Mouse (Mus musculus): ENCODE data around the gene Kdm4c. TPM values are rescaled to one million over a fixed set of nuclear protein-coding genes. Genes with fewer than 3 reads are reported as not detected.
"Not testable (repeated sequence)": the region's sequence is repeated elsewhere in the genome, so short reads cannot be mapped to it uniquely, and the experiment has no call there.

Kdm4c gene
- 18.4 and 22.5 TPM in 2 replicates for total RNA-seq (2021)
- long read RNA-seq, experiment 1, full-length matches to known transcripts = 7 of 8 reads
- long read RNA-seq, experiment 1, partial matches to known transcripts = 0 of 8 reads
- long read RNA-seq, experiment 1, other reads (novel, unspliced or antisense) = 1 of 8 reads
- long read RNA-seq, experiment 2, full-length matches to known transcripts = 3 of 9 reads
- long read RNA-seq, experiment 2, partial matches to known transcripts = 4 of 9 reads
- long read RNA-seq, experiment 2, other reads (novel, unspliced or antisense) = 2 of 9 reads

DNA sequence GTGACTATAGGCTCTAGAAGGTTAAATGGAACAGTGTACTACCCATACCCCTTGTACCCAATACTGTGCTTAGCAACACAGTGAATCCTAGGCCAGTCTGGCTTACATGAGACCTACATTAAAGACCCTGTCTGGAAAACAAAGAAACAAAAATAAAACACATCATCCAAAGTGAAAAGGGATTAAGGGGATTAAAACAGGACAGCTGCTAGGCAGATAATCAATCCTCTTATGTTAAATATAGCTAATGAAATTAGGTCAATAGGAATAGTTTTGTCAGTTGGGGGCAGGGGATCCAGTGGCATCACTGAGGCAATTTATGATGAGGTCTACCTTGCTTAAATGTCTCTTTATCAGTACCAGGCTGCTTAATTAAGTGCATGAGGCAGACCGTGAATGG, at the start of gene Kdm4c:
Kdm4c (plus strand) TSS at position 322 of the 400 bp plus-strand sequence.
- DNase-seq = no peak

DNA sequence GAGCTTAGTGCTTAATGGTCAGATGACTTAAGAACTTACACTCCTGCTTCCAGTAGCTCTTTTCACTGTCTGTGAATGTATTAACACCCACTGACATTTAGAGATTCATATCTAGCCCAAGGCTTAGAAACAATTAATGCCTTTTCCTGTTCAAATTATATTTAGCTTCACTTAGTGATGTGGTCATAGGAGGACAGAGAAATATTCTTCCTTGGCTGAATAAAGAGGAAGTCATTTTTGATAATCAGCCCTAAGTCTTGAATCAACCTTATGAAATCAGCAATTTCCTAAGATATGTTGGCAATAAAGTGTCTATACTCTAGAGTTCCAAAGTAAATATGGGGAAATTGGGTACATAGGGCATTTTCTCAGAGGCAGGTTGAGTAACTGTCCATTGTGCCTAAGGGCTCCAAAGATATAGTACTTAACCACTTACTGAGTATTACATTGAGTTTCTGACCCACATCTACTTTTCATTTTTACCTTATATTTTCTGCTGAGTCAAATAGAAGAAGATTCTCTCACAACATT, 41.0 kb upstream of the Kdm4c start:
- no peak for DNase-seq

DNA sequence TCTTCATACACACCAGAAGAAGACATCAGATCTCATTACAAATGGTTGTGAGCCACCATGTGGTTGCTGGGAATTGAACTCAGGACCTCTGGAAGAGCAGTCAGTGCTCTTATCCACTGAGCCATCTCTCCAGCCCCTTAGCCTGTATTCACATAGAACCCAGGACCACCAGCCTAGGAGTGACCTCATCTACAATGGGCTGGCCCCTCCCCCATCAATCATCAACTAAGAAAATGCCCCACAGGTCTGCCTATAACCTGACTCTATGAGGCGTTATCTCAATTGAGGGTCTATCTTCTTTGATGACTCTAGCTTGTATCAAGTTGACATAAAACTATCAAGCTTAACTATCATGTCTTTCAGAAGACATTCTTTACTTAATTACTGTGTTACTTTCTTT, 20.5 kb upstream of the Kdm4c start:
- not testable (repeated sequence) for DNase-seq

DNA sequence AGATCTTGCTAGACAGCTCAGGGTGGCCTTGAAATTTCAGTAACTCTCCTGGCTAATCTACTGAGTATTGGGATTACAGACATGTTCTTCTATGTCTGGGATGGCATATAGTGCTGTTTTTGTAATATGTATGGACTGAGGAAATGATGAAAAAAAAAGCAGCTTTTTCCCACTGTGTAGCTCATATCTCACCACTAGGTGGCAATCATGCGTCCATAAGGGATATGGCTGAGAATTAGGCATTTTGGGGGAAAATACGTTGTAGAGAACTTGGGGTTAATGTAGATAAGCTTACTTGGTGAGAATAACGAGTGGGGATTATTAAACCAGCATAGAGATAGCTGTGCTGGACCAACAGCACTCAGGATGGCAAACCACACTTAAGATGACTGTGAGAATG, 19.9 kb upstream of the Kdm4c start:
- DNase-seq = no peak

DNA sequence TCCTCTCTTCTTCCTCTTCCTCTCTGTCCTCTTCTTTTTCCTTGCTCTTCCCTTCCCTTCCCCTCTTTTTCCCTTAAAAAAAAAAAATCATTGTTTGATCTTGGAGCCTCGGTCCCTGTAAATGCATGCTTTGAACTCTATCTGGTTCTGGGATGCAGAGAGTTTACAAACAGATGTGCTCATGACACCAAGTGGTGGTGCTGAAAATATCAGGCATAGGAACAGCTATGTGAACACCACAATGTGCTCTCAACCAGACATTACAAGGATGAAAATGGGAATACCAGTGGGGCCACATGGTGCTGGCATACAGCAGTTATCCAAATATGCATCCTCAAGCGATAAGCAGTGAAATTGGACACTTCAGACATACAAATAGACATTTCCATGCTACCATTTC, 18.1 kb upstream of the Kdm4c start:
- no peak for DNase-seq

DNA sequence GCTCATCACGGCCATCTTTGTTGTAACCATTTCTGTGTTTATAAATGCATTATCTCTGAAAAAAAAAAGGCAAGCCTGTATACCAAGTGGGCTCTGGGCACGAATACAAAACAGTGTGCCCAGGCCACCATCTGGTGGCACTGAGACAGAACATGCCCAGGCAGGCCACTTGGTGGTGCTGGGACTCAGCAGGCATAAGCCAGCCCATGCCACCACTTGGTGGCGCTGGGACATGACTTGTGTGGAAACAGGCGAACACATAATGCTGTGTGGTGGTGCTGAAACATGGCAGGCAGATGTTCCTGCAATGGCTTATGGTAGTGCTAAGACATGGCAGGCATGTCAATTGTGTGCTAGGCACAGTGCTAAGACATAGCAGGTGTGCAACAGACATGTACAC, 11.3 kb upstream of the Kdm4c start:
- DNase-seq = peak; percentile 18

DNA sequence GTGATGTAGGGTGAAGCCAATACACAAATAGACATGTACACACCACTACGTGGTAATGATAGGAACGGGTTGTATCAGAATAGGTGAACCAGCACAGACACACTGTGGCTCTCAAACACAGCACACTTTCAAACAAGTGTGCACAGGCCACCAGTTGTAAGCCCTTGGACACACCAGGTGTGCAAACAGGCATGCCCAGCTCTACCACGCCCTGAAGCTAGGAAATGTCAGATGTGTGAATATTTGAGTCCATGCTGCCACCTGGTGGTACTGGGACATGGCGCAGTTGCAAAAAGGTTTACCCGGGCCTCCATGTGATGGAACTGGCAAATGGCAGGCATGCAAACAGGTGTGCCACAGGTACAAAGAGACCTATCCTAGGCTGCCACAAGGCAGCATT, 10.9 kb upstream of the Kdm4c start:
- peak; percentile 55 for DNase-seq

DNA sequence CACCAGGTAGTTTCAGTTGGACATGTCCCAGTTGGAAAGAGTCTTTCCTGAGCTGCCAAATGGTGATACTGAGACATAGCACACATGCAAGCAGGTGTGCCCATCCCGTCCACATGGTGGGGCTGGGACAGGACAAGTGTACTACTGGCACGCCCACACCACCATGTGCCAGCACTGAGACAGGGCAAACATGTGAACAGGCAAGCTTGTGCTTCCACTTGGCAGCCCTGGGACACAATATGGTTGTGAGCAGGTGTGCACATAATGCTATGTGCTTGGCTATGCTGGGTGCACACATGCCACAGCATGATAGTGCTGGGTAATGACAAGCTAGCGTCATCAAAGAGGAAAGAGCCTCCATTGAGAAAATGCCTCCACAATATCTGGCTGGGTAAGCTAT, 8.8 kb upstream of the Kdm4c start:
- no peak for DNase-seq

DNA sequence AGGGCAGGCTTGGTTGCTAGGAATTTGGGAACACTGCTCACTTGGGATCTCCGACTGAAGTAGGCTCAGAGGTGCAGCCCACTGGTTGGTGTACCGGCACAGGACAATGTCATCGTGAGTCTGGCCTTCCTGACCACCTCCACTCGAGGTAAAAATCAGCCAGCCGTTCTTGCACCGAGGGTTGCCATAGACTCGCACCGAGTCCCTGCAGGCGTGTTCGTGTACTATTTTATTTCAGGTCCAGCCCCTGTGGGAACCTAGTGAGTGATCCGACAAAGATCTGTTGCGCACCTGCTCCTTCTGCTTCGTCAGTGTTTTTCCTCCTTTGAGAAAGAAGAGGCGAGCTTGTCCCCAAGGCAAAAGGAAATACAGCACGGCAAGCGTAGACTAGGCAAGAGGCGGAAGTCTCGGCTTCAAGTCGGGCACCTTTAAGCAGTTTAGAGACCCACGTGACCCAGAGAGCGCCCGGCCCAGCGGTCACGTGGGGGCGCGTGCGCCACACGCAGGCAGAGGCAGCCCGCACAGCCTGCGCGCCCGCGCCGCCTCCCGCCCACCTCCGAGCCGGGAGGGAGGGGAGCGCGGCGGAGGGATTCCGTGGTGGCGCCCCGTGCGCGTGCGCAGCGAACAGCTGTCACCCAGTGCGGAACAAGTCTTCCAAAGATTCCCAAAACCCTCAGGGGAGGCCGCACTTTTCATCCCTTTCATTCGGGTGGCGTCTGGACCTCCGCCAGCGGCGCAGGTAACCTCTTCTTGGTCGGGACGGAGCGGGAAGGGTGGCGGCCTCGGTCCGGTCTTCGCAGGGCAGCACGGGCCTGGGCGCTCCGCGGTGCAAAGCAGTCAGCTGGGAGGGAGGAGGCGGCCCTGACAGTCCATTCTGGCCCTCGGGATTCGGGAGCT, 9.3 kb downstream of the Kdm4c start:
- DNase-seq = peak; percentile 98

DNA sequence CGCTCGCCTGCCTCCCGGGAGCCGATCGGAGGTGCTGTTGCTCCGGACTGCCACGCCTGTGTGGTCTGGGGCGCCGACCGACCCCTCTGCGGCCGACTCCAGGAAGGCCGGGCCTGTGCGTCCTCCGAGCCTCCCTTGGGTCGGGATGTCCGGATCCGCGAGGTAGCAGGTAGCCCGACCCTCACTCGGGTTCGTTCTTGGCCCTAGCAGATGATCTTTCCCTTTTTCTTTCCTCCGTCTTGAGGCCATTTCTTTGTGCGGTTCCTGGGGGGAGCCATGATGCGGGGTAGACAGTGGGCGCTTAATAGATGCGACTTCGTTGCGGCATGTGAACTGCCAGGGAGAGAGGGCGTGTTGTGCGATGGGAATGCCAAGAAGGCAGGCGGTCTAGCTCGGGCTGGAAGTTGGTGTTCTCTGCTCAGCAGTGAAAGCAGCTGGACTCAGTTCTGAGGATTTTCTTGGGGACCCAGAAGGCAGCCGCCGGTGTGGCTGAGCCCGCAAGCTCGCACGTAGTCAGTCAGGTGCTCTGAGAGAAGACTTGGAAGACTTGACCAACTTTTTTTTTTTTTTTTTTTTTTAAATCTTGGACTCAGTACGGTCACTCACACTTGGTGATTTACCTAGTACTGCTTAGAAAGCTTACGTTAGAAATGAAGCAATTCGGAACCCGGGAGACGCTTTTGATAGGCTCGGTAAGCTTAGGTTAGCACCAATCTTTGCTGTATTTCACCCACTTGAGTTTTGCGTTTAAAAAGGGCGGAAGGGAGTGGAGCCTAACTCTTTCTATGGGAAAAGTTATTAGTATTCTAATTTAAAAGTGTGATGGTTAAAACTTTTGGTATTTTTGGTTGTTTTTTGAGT, 10.2 kb downstream of the Kdm4c start:
- DNase-seq = peak; percentile 65

DNA sequence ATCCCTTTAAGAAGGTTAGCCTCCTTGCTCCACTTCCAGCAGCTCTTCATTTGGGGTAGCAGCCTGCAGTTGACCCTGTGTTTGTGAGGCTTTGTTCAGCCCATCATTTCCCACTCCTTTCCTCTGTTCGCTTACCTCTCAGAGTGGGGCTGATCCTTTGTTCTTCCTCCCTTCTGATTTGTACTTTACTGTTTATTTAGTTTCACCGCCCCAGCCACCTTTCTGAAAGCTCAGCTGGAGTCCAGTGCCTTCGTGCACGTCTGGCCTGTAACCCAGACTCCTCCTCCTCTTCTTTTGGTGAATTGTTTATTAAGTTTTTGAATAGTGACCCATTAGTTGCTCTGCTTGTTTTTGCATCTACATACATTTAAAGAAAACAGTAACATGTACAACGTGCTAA, 15.6 kb downstream of the Kdm4c start:
- DNase-seq = no peak

DNA sequence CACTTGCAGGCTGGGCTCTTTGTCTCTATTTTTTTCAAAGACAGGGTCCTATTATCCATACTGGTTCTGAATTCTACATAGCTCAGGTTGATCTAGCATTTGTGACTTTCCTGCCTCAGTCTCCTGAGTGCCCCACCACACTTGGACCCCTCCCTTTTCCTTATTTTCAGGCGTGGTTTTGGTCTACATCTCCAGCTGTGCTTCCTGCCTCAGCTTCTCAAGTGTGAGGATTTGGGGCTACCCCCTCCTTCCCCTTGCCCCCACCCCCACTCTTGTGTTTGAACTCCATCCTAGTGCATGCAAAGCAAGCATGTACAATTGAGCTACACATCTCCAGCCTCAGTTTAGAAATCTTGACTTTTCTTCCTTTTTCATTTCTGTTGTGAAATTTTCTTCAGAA, 16.2 kb downstream of the Kdm4c start:
- no peak for DNase-seq

DNA sequence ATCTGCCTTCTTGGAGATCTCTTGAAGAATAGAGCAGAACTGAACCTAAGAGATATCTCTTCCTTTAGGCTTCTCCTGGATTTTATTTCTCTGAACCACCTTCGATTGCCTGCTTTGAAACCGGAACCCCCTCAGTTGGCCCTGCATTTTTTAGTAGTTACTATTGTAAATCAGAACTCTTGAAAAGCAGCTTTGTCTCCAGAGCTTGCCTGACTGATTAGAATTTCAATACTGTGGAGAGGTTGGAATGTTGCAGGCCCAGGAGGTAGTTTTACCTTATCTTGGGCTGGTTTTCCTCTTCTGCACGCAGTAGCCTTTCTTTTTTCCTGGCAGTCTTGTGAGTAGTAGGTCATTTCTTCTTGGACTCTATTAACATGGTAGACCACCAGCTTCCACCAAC, 17.0 kb downstream of the Kdm4c start:
- DNase-seq = no peak

DNA sequence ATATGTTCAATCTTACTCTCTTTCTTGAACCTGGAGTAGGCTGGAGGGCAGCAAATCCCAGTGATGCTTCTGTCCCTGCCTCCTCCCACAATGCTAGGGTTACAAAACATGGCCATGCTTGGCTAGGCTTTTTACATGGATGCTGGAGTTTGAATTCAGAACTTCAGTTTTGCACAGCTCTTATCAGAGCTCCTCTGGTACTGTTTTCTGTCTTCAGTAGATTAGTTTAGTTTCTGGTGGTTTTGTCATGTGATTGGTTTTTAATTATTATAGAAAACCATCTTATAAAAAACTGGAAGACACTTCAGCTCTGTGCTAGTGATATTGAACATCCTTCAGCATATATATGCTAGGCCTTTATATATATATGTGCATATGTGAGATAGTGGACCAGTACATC, 19.6 kb downstream of the Kdm4c start:
- no peak for DNase-seq

DNA sequence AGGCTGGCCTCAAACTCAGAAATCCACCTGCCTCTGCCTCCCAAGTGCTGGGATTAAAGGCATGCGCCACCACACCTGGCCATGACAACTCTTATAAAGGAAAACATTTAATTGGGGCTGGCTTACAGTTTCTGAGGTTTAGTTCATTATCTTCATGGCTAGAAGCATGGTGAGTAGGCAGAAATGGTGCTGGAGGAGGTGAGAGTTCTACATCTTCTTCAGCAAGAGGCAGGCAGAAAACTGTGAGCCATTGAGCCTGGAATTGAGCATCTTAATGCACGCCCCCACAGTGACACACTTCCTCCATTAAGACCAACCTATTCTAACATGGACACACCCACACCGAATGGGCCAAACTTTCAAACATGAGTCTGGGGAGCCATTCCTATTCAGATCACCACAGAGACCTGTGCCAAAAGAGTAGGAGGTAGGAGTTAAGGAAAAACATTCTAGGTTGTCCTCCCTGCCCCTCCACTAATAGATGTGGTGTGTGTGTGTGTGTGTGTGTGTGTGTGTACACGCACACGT, 22.2 kb downstream of the Kdm4c start:
- no peak for DNase-seq

DNA sequence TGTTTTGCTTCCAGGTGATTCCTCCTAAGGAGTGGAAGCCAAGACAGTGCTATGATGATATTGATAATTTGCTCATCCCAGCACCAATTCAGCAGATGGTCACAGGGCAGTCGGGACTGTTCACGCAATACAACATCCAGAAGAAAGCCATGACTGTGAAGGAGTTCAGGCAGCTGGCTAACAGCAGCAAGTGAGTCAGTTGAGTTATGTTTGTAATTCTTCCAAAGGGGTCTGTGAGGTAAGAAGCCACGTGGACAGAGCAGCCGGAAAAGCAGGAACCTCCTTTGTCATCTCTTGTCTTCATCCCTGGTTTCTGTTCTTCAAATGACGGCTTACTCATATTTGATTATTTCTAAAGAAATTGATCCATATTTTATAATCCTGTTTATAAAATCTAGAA, 28.9 kb downstream of the Kdm4c start:
- no peak for DNase-seq

DNA sequence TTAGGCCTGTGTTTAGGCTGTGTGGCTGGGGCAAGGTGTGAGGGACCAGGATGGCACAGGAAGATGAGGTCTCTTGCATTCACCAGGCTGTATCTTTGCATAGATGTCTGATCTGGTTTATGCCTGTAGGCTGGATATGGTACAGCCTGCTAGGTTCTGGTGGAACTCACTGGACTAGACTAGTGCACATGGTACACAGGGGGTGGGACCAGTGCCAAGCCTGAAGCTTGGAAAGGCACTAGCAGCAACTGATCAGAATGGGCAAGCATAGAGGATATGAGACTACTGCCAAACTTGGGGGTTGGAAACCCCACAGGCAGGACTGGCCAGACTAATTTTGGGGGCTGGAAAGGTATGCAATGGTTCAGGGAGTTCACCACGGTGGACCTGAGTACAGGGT, 35.2 kb downstream of the Kdm4c start:
- no peak for DNase-seq

DNA sequence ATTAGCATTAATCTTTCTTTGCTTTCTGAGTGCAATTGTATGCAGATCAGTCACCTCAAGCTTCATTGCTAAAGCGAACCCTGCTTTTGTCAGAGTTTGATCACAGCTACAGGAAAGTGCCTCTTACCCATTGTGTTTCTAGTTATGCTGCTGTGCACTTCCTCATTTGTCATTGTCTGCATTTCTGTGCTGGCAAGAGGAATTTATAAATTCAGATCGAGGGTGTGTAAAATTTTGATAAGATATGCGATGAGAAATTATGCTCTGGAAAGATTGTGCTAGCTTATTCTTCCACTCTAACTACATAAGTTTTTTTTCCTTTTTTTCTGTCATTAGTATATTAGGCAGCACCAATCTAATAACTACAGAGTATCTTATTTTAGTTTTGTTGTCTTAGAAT, 37.9 kb downstream of the Kdm4c start:
- DNase-seq = no peak

DNA sequence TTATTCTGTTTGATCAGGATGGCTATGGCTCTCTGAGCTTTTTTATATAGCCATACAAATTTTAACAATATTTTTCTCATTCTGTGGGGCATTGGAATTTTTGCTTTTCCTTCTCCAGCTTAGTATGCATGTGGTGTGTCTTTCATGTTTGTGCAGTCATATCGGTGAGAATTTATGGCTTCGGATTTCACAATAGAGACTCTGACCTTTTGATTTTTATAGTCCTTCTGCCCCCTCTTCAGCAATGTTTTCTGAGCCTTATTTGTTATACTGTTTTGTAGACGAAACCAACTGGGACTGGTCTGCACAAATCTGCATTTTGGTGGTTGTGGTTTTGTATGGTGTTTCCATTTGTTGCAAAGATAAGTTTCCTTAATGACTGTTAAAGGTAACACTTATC, 45.6 kb downstream of the Kdm4c start:
- DNase-seq = no peak

DNA sequence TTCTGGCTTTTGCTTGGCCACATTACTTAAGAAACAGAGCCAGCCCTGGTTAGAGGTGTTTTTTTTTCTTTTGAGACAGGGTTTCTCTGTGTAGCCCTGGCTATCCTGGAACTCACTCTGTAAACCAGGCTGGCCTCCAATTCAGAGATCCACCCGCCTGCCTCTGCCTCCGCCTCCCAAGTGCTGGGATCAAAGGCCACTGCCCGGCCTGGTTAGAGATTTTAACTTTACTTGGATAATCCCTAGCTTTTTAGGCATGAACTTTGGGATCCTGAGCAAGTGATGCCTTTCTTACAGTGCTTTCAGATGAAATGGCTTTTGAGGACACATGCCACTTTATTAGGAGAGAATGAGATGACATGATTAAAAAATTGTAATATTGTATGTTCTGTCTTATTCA, 52.4 kb downstream of the Kdm4c start:
- no peak for DNase-seq

DNA sequence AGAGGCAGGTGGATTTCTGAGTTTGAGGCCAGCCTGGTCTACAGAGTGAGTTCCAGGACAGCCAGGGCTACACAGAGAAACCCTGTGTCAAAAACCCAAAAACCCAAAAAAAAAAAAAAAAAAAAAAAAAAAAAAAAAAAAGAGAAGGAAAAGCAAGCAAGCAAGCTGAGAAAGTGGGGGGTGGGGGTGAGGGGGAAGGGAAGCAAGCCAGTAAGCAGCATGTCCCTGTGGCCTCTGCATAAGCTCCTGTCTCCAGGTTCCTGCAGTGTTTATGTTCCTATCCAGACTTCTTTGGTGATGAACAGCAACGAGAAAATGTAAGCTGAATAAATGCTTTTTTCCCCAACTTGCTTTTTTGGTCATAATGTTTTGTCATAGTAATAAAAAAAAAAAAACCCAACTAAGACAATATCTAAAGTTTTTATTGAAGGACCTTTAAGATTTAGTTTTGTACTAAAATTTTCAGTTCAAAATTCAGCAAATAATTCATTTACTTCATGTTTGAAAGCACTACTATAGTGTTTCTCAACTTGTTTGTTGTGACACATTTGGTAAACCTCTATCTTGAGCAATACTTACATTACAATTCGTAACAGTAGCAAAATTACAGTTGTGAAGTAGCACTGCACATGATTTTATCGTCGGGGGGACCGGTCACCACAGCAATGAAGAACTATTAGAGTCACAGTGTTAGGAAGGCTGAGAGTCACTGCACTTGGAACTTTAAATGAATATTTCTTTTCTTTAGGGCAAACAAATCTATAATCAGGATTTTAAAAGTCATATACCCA, 63.2 kb downstream of the Kdm4c start:
- DNase-seq = no peak

DNA sequence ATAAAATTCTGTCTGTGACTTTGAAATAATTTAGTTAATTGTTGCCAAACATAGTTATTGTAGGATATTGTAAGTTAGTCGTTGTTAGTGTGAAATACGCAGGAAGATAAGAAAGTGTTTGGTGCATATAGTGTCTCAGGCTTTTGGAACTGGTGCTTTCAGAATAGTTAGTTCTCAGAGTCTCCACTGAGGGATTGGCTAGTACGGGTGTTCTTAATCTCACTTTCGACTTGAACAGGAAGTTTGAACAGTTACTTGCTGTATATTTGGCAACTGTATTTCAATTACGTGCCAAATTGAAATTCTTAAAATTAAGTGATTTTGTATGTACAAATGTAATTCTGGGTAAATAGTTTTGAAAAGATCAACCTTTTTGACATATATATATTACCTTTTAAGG, 68.8 kb downstream of the Kdm4c start:
- no peak for DNase-seq

All from adrenal gland, postnatal 14 days (tissue).